Mouse (Mus musculus): ENCODE results near the gene Gm813. TPM values are rescaled to one million over a fixed set of nuclear protein-coding genes. Genes with fewer than 3 reads are reported as not detected.

The Gm813 gene
- polyA plus RNA-seq, 1 experiment from 2014 or later, result not detected

GRCm38 (mm10) chr16:58623114-58623513, 6.3 kb upstream of the Gm813 start:
- Histone ChIP-seq H3K27me3 (ENCODE audit: control insufficient read depth, insufficient read depth, low read depth, low read length) (no peaks in the 10 kb centered on the region), H3K9ac (ENCODE audit: low read length) (no peak overlapping the region), H3K9me3 (ENCODE audit: control insufficient read depth, low read length) (no peaks in the 10 kb centered on the region), H3K4me1 (replicated peaks; ENCODE audit: control insufficient read depth, insufficient read depth, low read length) (peaks cover 3% of the 10 kb centered on the region; the same call in 1 of the 2 replicates), H3K27ac (ENCODE audit: low read length) (no peak overlapping the region), H3K36me3 (ENCODE audit: control insufficient read depth, insufficient read depth, low read length) (no peaks in the 10 kb centered on the region), H3K4me3 (ENCODE audit: low read length) (no peak overlapping the region), H3K4me2 (ENCODE audit: low read depth, low read length) (no peak overlapping the region)
- no peak for ATAC-seq (ENCODE audit: low read depth)
- WGBS, result 61% methylated on average over 4 of the region's 4 CpGs

- H3K27ac ChIP-seq (ENCODE audit: low read length), result no peak overlapping the region
- H3K4me1 ChIP-seq (replicated peaks; ENCODE audit: control insufficient read depth, insufficient read depth, low read length), result peaks cover 3% of the 10 kb centered on the region; the same call in 1 of the 2 replicates
- no peaks in the 10 kb centered on the region for H3K36me3 ChIP-seq (ENCODE audit: control insufficient read depth, insufficient read depth, low read length)
- H3K9me3 ChIP-seq (ENCODE audit: control insufficient read depth, low read length), result no peaks in the 10 kb centered on the region
- ATAC-seq (ENCODE audit: low read depth), result peak; percentile 64; the same call in 1 of the 2 replicates
- H3K4me3 ChIP-seq (ENCODE audit: low read length), result no peak overlapping the region
- 61% methylated on average over 3 of the region's 3 CpGs for WGBS
- no peaks in the 10 kb centered on the region for H3K27me3 ChIP-seq (ENCODE audit: control insufficient read depth, insufficient read depth, low read depth, low read length)
- H3K4me2 ChIP-seq (ENCODE audit: low read depth, low read length), result no peak overlapping the region
- H3K9ac ChIP-seq (ENCODE audit: low read length), result no peak overlapping the region
Observed at GRCm38 (mm10) chr16:58622377-58622776, 5.6 kb upstream of the Gm813 start.

GRCm38 (mm10) chr16:58617346-58617745, 568 bp upstream of the Gm813 start:
- H3K9ac ChIP-seq (ENCODE audit: low read length), result no peak overlapping the region
- H3K9me3 ChIP-seq (ENCODE audit: control insufficient read depth, low read length), result no peaks in the 10 kb centered on the region
- H3K36me3 ChIP-seq (ENCODE audit: control insufficient read depth, insufficient read depth, low read length), result no peaks in the 10 kb centered on the region
- H3K4me2 ChIP-seq (ENCODE audit: low read depth, low read length), result no peak overlapping the region
- no peaks in the 10 kb centered on the region for H3K4me1 ChIP-seq (replicated peaks; ENCODE audit: control insufficient read depth, insufficient read depth, low read length)
- H3K4me3 ChIP-seq (ENCODE audit: low read length), result no peak overlapping the region
- no peaks in the 10 kb centered on the region for H3K27me3 ChIP-seq (ENCODE audit: control insufficient read depth, insufficient read depth, low read depth, low read length)
- H3K27ac ChIP-seq (ENCODE audit: low read length), result no peak overlapping the region
- no peak for ATAC-seq (ENCODE audit: low read depth)

- no peaks in the 10 kb centered on the region for H3K27me3 ChIP-seq (ENCODE audit: control insufficient read depth, insufficient read depth, low read depth, low read length)
- no peak overlapping the region for H3K27ac ChIP-seq (ENCODE audit: low read length)
- H3K4me3 ChIP-seq (ENCODE audit: low read length), result no peak overlapping the region
- WGBS, result 62% methylated on average over 3 of the region's 3 CpGs
- no peaks in the 10 kb centered on the region for H3K9me3 ChIP-seq (ENCODE audit: control insufficient read depth, low read length)
- no peaks in the 10 kb centered on the region for H3K36me3 ChIP-seq (ENCODE audit: control insufficient read depth, insufficient read depth, low read length)
- H3K4me1 ChIP-seq (replicated peaks; ENCODE audit: control insufficient read depth, insufficient read depth, low read length), result no peaks in the 10 kb centered on the region
- ATAC-seq (ENCODE audit: low read depth), result no peak
- H3K9ac ChIP-seq (ENCODE audit: low read length), result no peak overlapping the region
- no peak overlapping the region for H3K4me2 ChIP-seq (ENCODE audit: low read depth, low read length)
Observed at GRCm38 (mm10) chr16:58612969-58613368, 3.8 kb downstream of the Gm813 start.

- Histone ChIP-seq H3K27ac (ENCODE audit: low read length) (no peak overlapping the region), H3K27me3 (ENCODE audit: control insufficient read depth, insufficient read depth, low read depth, low read length) (no peaks in the 10 kb centered on the region), H3K4me1 (replicated peaks; ENCODE audit: control insufficient read depth, insufficient read depth, low read length) (no peaks in the 10 kb centered on the region), H3K9me3 (ENCODE audit: control insufficient read depth, low read length) (no peaks in the 10 kb centered on the region), H3K4me3 (ENCODE audit: low read length) (no peak overlapping the region), H3K4me2 (ENCODE audit: low read depth, low read length) (no peak overlapping the region), H3K36me3 (ENCODE audit: control insufficient read depth, insufficient read depth, low read length) (no peaks in the 10 kb centered on the region), H3K9ac (ENCODE audit: low read length) (no peak overlapping the region)
- ATAC-seq (ENCODE audit: low read depth), result 0 out of 2 replicates have a peak, but pooled peaks have one; percentile 34
- 40% methylated on average over 5 of the region's 5 CpGs for WGBS
Observed at GRCm38 (mm10) chr16:58607101-58607500, 9.7 kb downstream of the Gm813 start.

- Histone ChIP-seq H3K4me1 (replicated peaks; ENCODE audit: control insufficient read depth, insufficient read depth, low read length) (no peaks in the 10 kb centered on the region), H3K27ac (ENCODE audit: low read length) (no peak overlapping the region), H3K4me2 (ENCODE audit: low read depth, low read length) (no peak overlapping the region), H3K4me3 (ENCODE audit: low read length) (no peak overlapping the region), H3K9me3 (ENCODE audit: control insufficient read depth, low read length) (no peaks in the 10 kb centered on the region), H3K9ac (ENCODE audit: low read length) (no peak overlapping the region), H3K27me3 (ENCODE audit: control insufficient read depth, insufficient read depth, low read depth, low read length) (no peaks in the 10 kb centered on the region), H3K36me3 (ENCODE audit: control insufficient read depth, insufficient read depth, low read length) (no peaks in the 10 kb centered on the region)
- ATAC-seq (ENCODE audit: low read depth), result no peak
Observed at GRCm38 (mm10) chr16:58604680-58605079, 12.1 kb downstream of the Gm813 start.

- no peaks in the 10 kb centered on the region for H3K4me1 ChIP-seq (replicated peaks; ENCODE audit: control insufficient read depth, insufficient read depth, low read length)
- H3K36me3 ChIP-seq (ENCODE audit: control insufficient read depth, insufficient read depth, low read length), result no peaks in the 10 kb centered on the region
- WGBS, result 65% methylated on average over 2 of the region's 2 CpGs
- no peaks in the 10 kb centered on the region for H3K27me3 ChIP-seq (ENCODE audit: control insufficient read depth, insufficient read depth, low read depth, low read length)
- H3K27ac ChIP-seq (ENCODE audit: low read length), result no peak overlapping the region
- H3K9me3 ChIP-seq (ENCODE audit: control insufficient read depth, low read length), result no peaks in the 10 kb centered on the region
- H3K4me3 ChIP-seq (ENCODE audit: low read length), result no peak overlapping the region
- no peak overlapping the region for H3K9ac ChIP-seq (ENCODE audit: low read length)
- no peak overlapping the region for H3K4me2 ChIP-seq (ENCODE audit: low read depth, low read length)
- no peak for ATAC-seq (ENCODE audit: low read depth)
Observed at GRCm38 (mm10) chr16:58603831-58604230, 12.9 kb downstream of the Gm813 start.

- Histone ChIP-seq H3K9ac (ENCODE audit: low read length) (no peak overlapping the region), H3K9me3 (ENCODE audit: control insufficient read depth, low read length) (no peaks in the 10 kb centered on the region), H3K27ac (ENCODE audit: low read length) (no peak overlapping the region), H3K4me3 (ENCODE audit: low read length) (no peak overlapping the region), H3K27me3 (ENCODE audit: control insufficient read depth, insufficient read depth, low read depth, low read length) (no peaks in the 10 kb centered on the region), H3K36me3 (ENCODE audit: control insufficient read depth, insufficient read depth, low read length) (no peaks in the 10 kb centered on the region), H3K4me2 (ENCODE audit: low read depth, low read length) (no peak overlapping the region), H3K4me1 (replicated peaks; ENCODE audit: control insufficient read depth, insufficient read depth, low read length) (no peaks in the 10 kb centered on the region)
- WGBS, result 86% methylated on average over 6 of the region's 6 CpGs
- no peak for ATAC-seq (ENCODE audit: low read depth)
Observed at GRCm38 (mm10) chr16:58600846-58601245, 15.9 kb downstream of the Gm813 start.

- Histone ChIP-seq H3K9ac (ENCODE audit: low read length) (no peak overlapping the region), H3K9me3 (ENCODE audit: control insufficient read depth, low read length) (no peaks in the 10 kb centered on the region), H3K27me3 (ENCODE audit: control insufficient read depth, insufficient read depth, low read depth, low read length) (no peaks in the 10 kb centered on the region), H3K36me3 (ENCODE audit: control insufficient read depth, insufficient read depth, low read length) (no peaks in the 10 kb centered on the region), H3K27ac (ENCODE audit: low read length) (no peak overlapping the region), H3K4me1 (replicated peaks; ENCODE audit: control insufficient read depth, insufficient read depth, low read length) (no peaks in the 10 kb centered on the region), H3K4me2 (ENCODE audit: low read depth, low read length) (no peak overlapping the region), H3K4me3 (ENCODE audit: low read length) (no peak overlapping the region)
- ATAC-seq (ENCODE audit: low read depth), result no peak
- 68% methylated on average over 3 of the region's 3 CpGs for WGBS
Observed at GRCm38 (mm10) chr16:58591299-58591698, 25.5 kb downstream of the Gm813 start.

GRCm38 (mm10) chr16:58589444-58589843, 27.3 kb downstream of the Gm813 start:
- Histone ChIP-seq H3K27me3 (ENCODE audit: control insufficient read depth, insufficient read depth, low read depth, low read length) (no peaks in the 10 kb centered on the region), H3K27ac (ENCODE audit: low read length) (no peak overlapping the region), H3K9me3 (ENCODE audit: control insufficient read depth, low read length) (no peaks in the 10 kb centered on the region), H3K4me3 (ENCODE audit: low read length) (no peak overlapping the region), H3K9ac (ENCODE audit: low read length) (no peak overlapping the region), H3K4me2 (ENCODE audit: low read depth, low read length) (no peak overlapping the region), H3K36me3 (ENCODE audit: control insufficient read depth, insufficient read depth, low read length) (no peaks in the 10 kb centered on the region), H3K4me1 (replicated peaks; ENCODE audit: control insufficient read depth, insufficient read depth, low read length) (no peaks in the 10 kb centered on the region)
- ATAC-seq (ENCODE audit: low read depth), result no peak

Data from lung, embryonic 16.5 days (tissue).